Comparison of ENCODE assay signal across 8 mouse cellular contexts in genomic region chr12:42987018-42987606, GRCm38 (mm10).
DNase-seq lines count a peak whose midpoint lies in the region; ATAC-seq and TF ChIP-seq lines count a peak whose summit lies in the region.

No protein-coding gene starts in this region.

- no peaks in the 10 kb centered on the region for H3K9me3 ChIP-seq in liver, postnatal 0 days (ENCODE audit: low read length)

- no peak overlapping the region for H3K4me2 ChIP-seq in liver, postnatal 0 days (ENCODE audit: low read depth, low read length)

- H3K27me3 ChIP-seq in liver, postnatal 0 days (ENCODE audit: insufficient read depth, low read length): no peaks in the 10 kb centered on the region

- no peak overlapping the region for H3K4me3 ChIP-seq in liver, postnatal 0 days (ENCODE audit: low read depth, low read length)

- no peak for TF ChIP-seq EP300 in liver, postnatal 0 days (IDR thresholded peaks at IDR 0.05; ENCODE audit: low read depth)

- TF ChIP-seq CTCF in liver, postnatal 0 days (IDR thresholded peaks at IDR 0.05; ENCODE audit: low read depth): no peak

- peak; percentile 2 for DNase-seq in kidney, postnatal 4 days
- no peak for DNase-seq in kidney, postnatal 10 days
- peak; percentile 26 to 27 for DNase-seq in frontal cortex, postnatal 10 days (ENCODE audit: low spot score in 2 of 2)
- DNase-seq in left cerebral cortex, postnatal 10 days (ENCODE audit: extremely low spot score in 1 of 2, low spot score in 2 of 2): peak; percentile 25 to 50
- peak; percentile 43 for DNase-seq in telencephalon, adult 2 months (ENCODE audit: low read depth, low spot score)
- DNase-seq in liver: no peak
- DNase-seq in thymus, adult 18-20 months: no peak
- no peak for DNase-seq in liver, postnatal 0 days

- WGBS in liver, postnatal 0 days (ENCODE audit: insufficient replicate concordance): 34% methylated on average over 2 of the region's 2 CpGs

- no peak for ATAC-seq in liver, postnatal 0 days

- no peak overlapping the region for H3K27ac ChIP-seq in liver, postnatal 0 days (ENCODE audit: low read depth)

- no peaks in the 10 kb centered on the region for H3K4me1 ChIP-seq in liver, postnatal 0 days (ENCODE audit: insufficient read depth)

- intact Hi-C loops in left cerebral cortex, postnatal 10 days (cut with DNase I): loop anchor here (10.0 kb wide), 1 partner anchor 1502 kb away; the partner anchor contains the start of gene Lrrn3

- H3K9ac ChIP-seq in liver, postnatal 0 days (replicated peaks): no peak overlapping the region

- H3K36me3 ChIP-seq in liver, postnatal 0 days (replicated peaks; ENCODE audit: insufficient read depth, low read length): no peaks in the 10 kb centered on the region

Comparison
In these comparisons a context has a peak if more than half of its experiments do, and no peak if none do; other contexts are left out.
1. DNase-seq: peak in kidney, postnatal 4 days (2 of 2), frontal cortex, postnatal 10 days (2 of 2), left cerebral cortex, postnatal 10 days (2 of 2) and telencephalon, adult 2 months (single experiment); none in kidney, postnatal 10 days (single experiment), liver (single experiment), thymus, adult 18-20 months (0 of 2) and liver, postnatal 0 days (single experiment).